Mouse (Mus musculus): ENCODE results near the gene Aifm1. TPM values are rescaled to one million over a fixed set of nuclear protein-coding genes. Genes with fewer than 3 reads are reported as not detected.
"Not testable (repeated sequence)": the region's sequence is repeated elsewhere in the genome, so short reads cannot be mapped to it uniquely, and the experiment has no call there.

Aifm1 gene
- polyA plus RNA-seq, 1 experiment from 2014 or later: 33.5 TPM

DNA sequence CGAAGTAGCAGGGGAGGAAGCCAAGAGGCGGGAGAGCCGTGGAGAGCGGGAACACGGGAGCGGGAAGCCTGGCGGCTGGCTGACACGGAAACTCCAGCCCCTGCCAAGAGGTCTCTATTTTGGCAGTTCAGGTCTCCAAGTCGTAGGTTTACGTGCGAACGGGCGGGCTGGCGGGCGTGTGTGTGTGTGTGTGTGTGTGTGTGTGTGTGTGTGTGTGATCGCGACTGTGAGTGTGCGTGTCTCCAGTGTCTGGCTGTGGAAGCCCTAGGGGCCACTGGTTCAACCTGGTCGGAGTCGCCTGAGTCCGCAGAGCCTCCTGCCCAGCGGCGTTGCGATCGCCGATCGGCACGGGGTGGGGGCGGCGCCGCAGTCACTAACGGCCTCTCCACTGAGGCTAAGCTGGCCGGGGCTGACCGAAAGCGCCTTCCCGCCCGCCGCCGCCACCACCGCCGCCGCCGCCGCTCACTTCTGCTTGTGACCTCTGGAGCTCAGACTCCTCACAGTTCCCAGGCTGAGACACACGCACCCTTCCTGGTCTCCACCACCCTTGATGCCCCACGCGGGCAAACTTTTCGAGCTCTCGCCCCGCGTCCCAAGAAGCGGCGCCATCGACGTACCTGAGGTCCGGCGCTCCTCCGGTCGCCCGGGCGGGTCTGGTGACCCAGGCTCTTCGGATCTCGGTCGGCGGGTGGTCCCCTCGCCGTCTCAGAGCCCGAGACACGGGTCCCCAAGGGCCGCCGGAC lies 60.3 kb downstream of the Aifm1 start:
- ATAC-seq: no peak
- H3K4me3 ChIP-seq (ENCODE audit: low read depth, low read length): peak overlapping the region; percentile 38
- H3K36me3 ChIP-seq (ENCODE audit: control insufficient read depth, insufficient read depth, low read length): no peaks in the 10 kb centered on the region
- no peak overlapping the region for H3K9ac ChIP-seq (ENCODE audit: low read depth, low read length)
- peak overlapping the region; percentile 46 for H3K4me2 ChIP-seq (ENCODE audit: low read length)
- no peak overlapping the region for H3K27ac ChIP-seq (ENCODE audit: low read length)
- 19% methylated on average over 60 of the region's 71 CpGs for WGBS
- peaks cover 3% of the 10 kb centered on the region for H3K27me3 ChIP-seq (ENCODE audit: control insufficient read depth, insufficient read depth, low read depth, low read length)
- no peaks in the 10 kb centered on the region for H3K4me1 ChIP-seq (ENCODE audit: control insufficient read depth, insufficient read depth, low read length)
- no peaks in the 10 kb centered on the region; the same call in 1 of the 2 replicates for H3K9me3 ChIP-seq (replicated peaks; ENCODE audit: control insufficient read depth, low read length, poor library complexity, severe bottlenecking)

DNA sequence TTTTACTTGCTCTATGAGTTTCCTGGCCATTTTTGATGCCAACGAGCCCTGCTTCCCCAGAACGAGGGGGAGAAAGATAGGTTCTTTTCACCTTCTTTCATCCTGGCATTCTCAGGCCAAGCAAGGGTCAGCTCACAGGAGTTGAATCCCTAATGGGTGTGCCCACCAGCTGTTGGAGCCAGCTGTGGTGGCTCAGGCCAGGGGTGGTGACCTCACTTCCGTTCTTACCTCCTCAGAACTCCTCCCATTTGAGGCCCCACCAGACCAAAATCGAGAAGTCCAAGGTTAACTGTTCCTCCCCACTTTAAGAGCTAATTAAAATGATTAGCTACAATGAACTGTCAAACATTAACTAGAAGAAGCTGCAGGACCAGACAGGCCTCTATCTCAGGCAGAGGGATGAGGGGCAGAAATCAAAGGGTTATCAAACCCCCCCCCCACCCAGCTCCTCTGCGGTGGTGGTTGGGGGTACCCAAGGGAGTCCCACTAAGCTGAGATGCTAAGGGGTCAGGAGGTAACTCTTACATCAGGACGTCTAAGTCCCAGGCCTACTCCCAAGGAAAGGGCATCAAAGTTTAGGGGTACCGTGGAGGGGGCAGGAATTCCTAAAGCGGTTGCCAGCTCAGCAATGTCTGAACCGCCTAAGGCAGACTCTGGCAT lies 61.0 kb downstream of the Aifm1 start:
- Histone ChIP-seq H3K9ac (ENCODE audit: low read depth, low read length) (no peak overlapping the region), H3K4me2 (ENCODE audit: low read length) (peak overlapping the region; percentile 46), H3K9me3 (replicated peaks; ENCODE audit: control insufficient read depth, low read length, poor library complexity, severe bottlenecking) (no peaks in the 10 kb centered on the region; the same call in 1 of the 2 replicates), H3K27me3 (ENCODE audit: control insufficient read depth, insufficient read depth, low read depth, low read length) (peaks cover 3% of the 10 kb centered on the region), H3K4me1 (ENCODE audit: control insufficient read depth, insufficient read depth, low read length) (no peaks in the 10 kb centered on the region), H3K4me3 (ENCODE audit: low read depth, low read length) (peak overlapping the region; percentile 38; the same call in 1 of the 2 replicates), H3K36me3 (ENCODE audit: control insufficient read depth, insufficient read depth, low read length) (no peaks in the 10 kb centered on the region), H3K27ac (ENCODE audit: low read length) (no peak overlapping the region)
- ATAC-seq: no peak
- WGBS: 33% methylated on average over 9 of the region's 9 CpGs

DNA sequence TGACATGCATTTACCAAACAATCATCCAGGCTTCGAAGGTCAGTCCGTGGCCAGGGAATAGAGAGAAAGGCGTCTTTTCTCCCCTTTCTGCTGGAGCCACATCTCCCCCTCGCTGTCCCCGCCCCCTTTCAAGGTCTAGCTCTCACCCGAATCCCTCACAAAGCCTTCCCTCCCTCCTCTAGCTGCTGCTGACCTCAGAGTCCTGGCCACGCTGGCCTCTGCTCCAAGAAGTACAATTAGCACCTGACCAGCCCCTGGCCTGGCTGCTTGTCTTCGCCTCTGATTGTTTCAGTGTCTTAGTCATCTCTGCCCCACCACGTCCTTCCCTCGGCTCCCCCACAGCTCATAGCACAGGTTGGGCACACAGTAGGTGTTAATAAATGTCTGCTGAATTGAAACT lies 63.7 kb downstream of the Aifm1 start:
- H3K9ac ChIP-seq (ENCODE audit: low read depth, low read length): no peak overlapping the region
- H3K9me3 ChIP-seq (replicated peaks; ENCODE audit: control insufficient read depth, low read length, poor library complexity, severe bottlenecking): no peaks in the 10 kb centered on the region; the same call in 1 of the 2 replicates
- no peak overlapping the region for H3K4me3 ChIP-seq (ENCODE audit: low read depth, low read length)
- H3K4me1 ChIP-seq (ENCODE audit: control insufficient read depth, insufficient read depth, low read length): no peaks in the 10 kb centered on the region
- ATAC-seq: no peak
- no peaks in the 10 kb centered on the region for H3K36me3 ChIP-seq (ENCODE audit: control insufficient read depth, insufficient read depth, low read length)
- H3K27ac ChIP-seq (ENCODE audit: low read length): no peak overlapping the region
- no peaks in the 10 kb centered on the region; the same call in 1 of the 2 replicates for H3K27me3 ChIP-seq (ENCODE audit: control insufficient read depth, insufficient read depth, low read depth, low read length)
- WGBS: 32% methylated on average over 10 of the region's 10 CpGs
- H3K4me2 ChIP-seq (ENCODE audit: low read length): no peak overlapping the region

GRCm38 (mm10) chrX:48444677-48445076 lies 68.7 kb downstream of the Aifm1 start:
- no peak for ATAC-seq
- Histone ChIP-seq H3K27me3 (ENCODE audit: control insufficient read depth, insufficient read depth, low read depth, low read length) (no peaks in the 10 kb centered on the region), H3K9me3 (replicated peaks; ENCODE audit: control insufficient read depth, low read length, poor library complexity, severe bottlenecking) (no peaks in the 10 kb centered on the region), H3K27ac (ENCODE audit: low read length) (no peak overlapping the region), H3K4me3 (ENCODE audit: low read depth, low read length) (no peak overlapping the region), H3K4me2 (ENCODE audit: low read length) (no peak overlapping the region), H3K36me3 (ENCODE audit: control insufficient read depth, insufficient read depth, low read length) (no peaks in the 10 kb centered on the region), H3K4me1 (ENCODE audit: control insufficient read depth, insufficient read depth, low read length) (no peaks in the 10 kb centered on the region), H3K9ac (ENCODE audit: low read depth, low read length) (no peak overlapping the region)
- WGBS: 84% methylated on average over 4 of the region's 4 CpGs

DNA sequence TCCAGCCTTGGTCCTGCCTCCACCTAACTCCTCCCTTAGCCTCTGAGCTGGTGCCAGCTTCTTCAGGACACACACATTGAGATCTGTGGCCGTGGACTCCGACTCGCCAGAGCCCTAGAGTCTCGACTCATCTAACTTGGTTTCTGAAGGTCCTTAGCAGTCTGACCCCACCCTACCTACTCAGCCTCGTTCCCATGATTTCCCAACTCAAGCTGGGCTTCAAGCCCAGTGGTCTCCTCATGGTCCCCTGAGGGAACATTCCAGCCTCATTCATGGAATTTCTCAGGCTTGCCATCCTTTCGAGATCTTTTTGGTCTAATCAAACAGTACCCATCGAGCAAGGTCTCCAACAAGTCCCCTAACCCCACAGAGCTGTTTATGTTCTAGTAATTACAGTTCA lies 71.4 kb downstream of the Aifm1 start:
- no peak overlapping the region for H3K4me2 ChIP-seq (ENCODE audit: low read length)
- no peak overlapping the region for H3K27ac ChIP-seq (ENCODE audit: low read length)
- H3K4me1 ChIP-seq (ENCODE audit: control insufficient read depth, insufficient read depth, low read length): no peaks in the 10 kb centered on the region
- ATAC-seq: no peak
- 87% methylated on average over 7 of the region's 7 CpGs for WGBS
- no peaks in the 10 kb centered on the region for H3K36me3 ChIP-seq (ENCODE audit: control insufficient read depth, insufficient read depth, low read length)
- no peak overlapping the region for H3K9ac ChIP-seq (ENCODE audit: low read depth, low read length)
- H3K9me3 ChIP-seq (replicated peaks; ENCODE audit: control insufficient read depth, low read length, poor library complexity, severe bottlenecking): no peaks in the 10 kb centered on the region
- H3K27me3 ChIP-seq (ENCODE audit: control insufficient read depth, insufficient read depth, low read depth, low read length): no peaks in the 10 kb centered on the region
- H3K4me3 ChIP-seq (ENCODE audit: low read depth, low read length): no peak overlapping the region

DNA sequence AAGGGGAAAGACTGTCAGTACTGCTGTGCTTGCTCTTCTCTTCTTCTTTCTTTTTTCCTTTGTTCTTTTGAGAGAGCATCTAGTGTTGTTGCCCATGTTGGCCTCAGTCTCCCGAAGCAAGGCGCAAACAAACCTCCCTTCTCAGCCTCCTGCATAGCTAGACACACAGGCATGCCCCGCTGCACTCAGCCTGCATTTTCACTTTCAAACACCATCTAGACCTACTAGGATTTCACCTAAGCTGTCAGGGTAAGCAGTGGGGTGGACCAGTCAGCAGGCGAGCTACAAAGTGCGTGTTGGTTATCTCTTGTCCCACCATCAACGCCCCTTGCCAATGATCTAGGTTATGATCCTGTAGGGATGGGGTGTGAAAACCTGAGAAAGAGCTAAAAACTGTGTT lies 71.8 kb downstream of the Aifm1 start:
- Histone ChIP-seq H3K4me2 (ENCODE audit: low read length) (no peak overlapping the region), H3K36me3 (ENCODE audit: control insufficient read depth, insufficient read depth, low read length) (no peaks in the 10 kb centered on the region), H3K27ac (ENCODE audit: low read length) (no peak overlapping the region), H3K9ac (ENCODE audit: low read depth, low read length) (no peak overlapping the region), H3K4me3 (ENCODE audit: low read depth, low read length) (no peak overlapping the region), H3K9me3 (replicated peaks; ENCODE audit: control insufficient read depth, low read length, poor library complexity, severe bottlenecking) (no peaks in the 10 kb centered on the region), H3K27me3 (ENCODE audit: control insufficient read depth, insufficient read depth, low read depth, low read length) (no peaks in the 10 kb centered on the region), H3K4me1 (ENCODE audit: control insufficient read depth, insufficient read depth, low read length) (no peaks in the 10 kb centered on the region)
- 96% methylated on average over 6 of the region's 6 CpGs for WGBS
- ATAC-seq: no peak

DNA sequence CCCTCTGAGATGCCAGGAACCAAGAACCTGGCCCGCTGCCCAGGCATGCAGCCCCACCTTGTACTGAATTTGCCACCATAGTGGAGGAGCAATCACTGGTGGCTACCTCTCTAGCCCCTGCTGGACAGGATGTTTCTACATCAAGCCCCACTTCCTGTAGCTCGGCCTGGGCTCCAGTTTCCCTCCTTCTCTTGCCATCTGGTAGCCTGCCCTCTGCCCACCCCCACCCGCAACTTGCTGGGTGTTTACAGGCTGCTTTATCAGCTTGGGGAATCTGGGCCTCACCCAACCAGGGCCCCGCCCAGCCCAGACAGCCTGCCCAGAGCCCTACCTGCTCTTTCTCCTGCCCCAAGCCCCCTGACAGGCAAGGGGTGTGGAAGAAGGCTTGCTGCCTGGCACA lies 74.3 kb downstream of the Aifm1 start:
- Histone ChIP-seq H3K27ac (ENCODE audit: low read length) (no peak overlapping the region), H3K9ac (ENCODE audit: low read depth, low read length) (no peak overlapping the region), H3K4me2 (ENCODE audit: low read length) (no peak overlapping the region), H3K9me3 (replicated peaks; ENCODE audit: control insufficient read depth, low read length, poor library complexity, severe bottlenecking) (no peaks in the 10 kb centered on the region), H3K4me3 (ENCODE audit: low read depth, low read length) (no peak overlapping the region), H3K36me3 (ENCODE audit: control insufficient read depth, insufficient read depth, low read length) (no peaks in the 10 kb centered on the region), H3K4me1 (ENCODE audit: control insufficient read depth, insufficient read depth, low read length) (no peaks in the 10 kb centered on the region), H3K27me3 (ENCODE audit: control insufficient read depth, insufficient read depth, low read depth, low read length) (no peaks in the 10 kb centered on the region)
- WGBS: 72% methylated on average over 3 of the region's 4 CpGs
- ATAC-seq: no peak

GRCm38 (mm10) chrX:48436082-48436481 lies 77.3 kb downstream of the Aifm1 start:
- H3K4me2 ChIP-seq (ENCODE audit: low read length); H3K9me3 ChIP-seq (replicated peaks; ENCODE audit: control insufficient read depth, low read length, poor library complexity, severe bottlenecking); H3K27ac ChIP-seq (ENCODE audit: low read length); H3K4me3 ChIP-seq (ENCODE audit: low read depth, low read length); H3K4me1 ChIP-seq (ENCODE audit: control insufficient read depth, insufficient read depth, low read length); H3K27me3 ChIP-seq (ENCODE audit: control insufficient read depth, insufficient read depth, low read depth, low read length); H3K36me3 ChIP-seq (ENCODE audit: control insufficient read depth, insufficient read depth, low read length); H3K9ac ChIP-seq (ENCODE audit: low read depth, low read length); ATAC-seq: not testable (repeated sequence)
- WGBS: 93% methylated on average over 5 of the region's 7 CpGs

DNA sequence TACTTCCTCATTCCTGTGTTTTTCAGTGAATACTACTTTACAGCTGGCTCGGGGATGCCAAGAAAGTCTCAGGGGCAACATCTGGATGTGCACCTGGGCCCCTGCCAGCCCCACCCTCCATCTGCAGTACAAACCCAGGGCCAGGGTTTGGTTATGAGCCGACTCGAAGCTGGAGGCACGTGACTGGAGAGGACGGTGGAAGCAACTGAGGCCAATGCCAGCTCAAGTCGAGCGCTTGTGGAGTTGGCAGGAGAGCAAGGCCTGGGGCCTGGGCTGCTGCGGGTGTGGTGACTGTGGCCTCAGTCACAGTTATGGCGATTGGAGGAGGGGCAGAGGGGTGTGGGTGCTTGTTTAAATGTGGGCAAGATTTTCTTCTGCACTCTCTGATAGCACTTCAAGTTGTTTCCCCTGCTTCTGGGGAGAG lies 77.9 kb downstream of the Aifm1 start:
- Histone ChIP-seq H3K9me3 (replicated peaks; ENCODE audit: control insufficient read depth, low read length, poor library complexity, severe bottlenecking) (no peaks in the 10 kb centered on the region), H3K27ac (ENCODE audit: low read length) (no peak overlapping the region), H3K36me3 (ENCODE audit: control insufficient read depth, insufficient read depth, low read length) (no peaks in the 10 kb centered on the region), H3K9ac (ENCODE audit: low read depth, low read length) (no peak overlapping the region), H3K4me2 (ENCODE audit: low read length) (no peak overlapping the region), H3K4me1 (ENCODE audit: control insufficient read depth, insufficient read depth, low read length) (no peaks in the 10 kb centered on the region), H3K27me3 (ENCODE audit: control insufficient read depth, insufficient read depth, low read depth, low read length) (no peaks in the 10 kb centered on the region), H3K4me3 (ENCODE audit: low read depth, low read length) (no peak overlapping the region)
- 81% methylated on average over 9 of the region's 9 CpGs for WGBS
- ATAC-seq: no peak
